Mouse (Mus musculus) bone marrow, adult 2 months (tissue): ENCODE measurements around the gene Kcnh5. TPM values are rescaled to one million over a fixed set of nuclear protein-coding genes. Genes with fewer than 3 reads are reported as not detected.

Experiments
- H3K27ac ChIP-seq: fragments of 200-500 bp; 2 replicates; pipeline ENCODE4 v1.5.1; 2012; ENCODE audit warnings: low read depth, mild to moderate bottlenecking, control low read depth, inconsistent platforms, low read length; ENCODE audit not compliant: control insufficient read depth, poor library complexity, insufficient read depth
- H3K4me1 ChIP-seq: fragments of 200-500 bp; 2 replicates; pipeline ENCODE4 v1.6.1; 2011; ENCODE audit warnings: low read length; ENCODE audit not compliant: control insufficient read depth, insufficient read depth
- H3K4me3 ChIP-seq: fragments of 200-500 bp; replicated peaks from 2 replicates; pipeline ENCODE3; 2011; ENCODE audit warnings: mild to moderate bottlenecking, low read depth, low read length, control low read depth; ENCODE audit not compliant: control insufficient read depth
- CTCF ChIP-seq: fragments of 200-500 bp; IDR thresholded peaks from 2 replicates; pipeline ENCODE4 v1.5.1; 2011; ENCODE audit warnings: low read length, control low read depth; ENCODE audit not compliant: control insufficient read depth, insufficient read depth
- POLR2A ChIP-seq: fragments of 200-500 bp; IDR thresholded peaks from 2 replicates; pipeline ENCODE4 v1.6.1; 2011; ENCODE audit warnings: low read depth, mild to moderate bottlenecking, control low read depth, low read length, borderline replicate concordance; ENCODE audit not compliant: control insufficient read depth
- WGBS: fragments of 180-500 bp; shearing (Covaris S2); methylation state at CpG from one replicate; pipeline ENCODE4 v1.1.7; 2018; 5-methylcytosine and 5-hydroxymethylcytosine counted together
- polyA plus RNA-seq: library from polyadenylated mRNA; stranded (reverse); fragments of >200 nt; gene quantifications from 2 replicates; pipeline ENCODE4 v1.2.4, GENCODE M21; 2011; ENCODE audit warnings: low replicate concordance; ENCODE audit not compliant: missing spikeins, insufficient read depth, insufficient read length

Kcnh5 gene
- polyA plus RNA-seq, 1 experiment: not detected

DNA sequence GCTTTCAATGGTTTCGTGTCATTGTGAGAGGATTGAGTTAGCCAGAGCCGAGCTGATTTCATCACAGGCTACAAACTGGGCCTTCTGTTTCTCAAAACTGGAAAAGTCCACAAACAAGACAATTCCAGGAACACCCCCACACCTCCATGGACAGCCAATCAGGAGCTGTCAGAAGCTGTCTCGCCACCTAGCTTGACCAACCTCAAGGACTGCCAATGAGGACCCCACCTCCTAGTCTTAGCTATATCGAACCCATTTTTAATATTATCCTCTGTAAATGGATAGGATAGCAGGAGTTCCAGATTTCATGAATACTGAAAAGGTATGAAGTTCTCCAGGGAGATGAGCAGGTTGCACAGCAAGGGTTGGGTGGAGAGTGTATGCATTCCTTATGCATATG lies 278.1 kb downstream of the Kcnh5 start:
- 68% methylated on average over 4 of the region's 4 CpGs for WGBS
- Histone ChIP-seq H3K27ac (no peak overlapping the region), H3K4me1 (peaks cover 1% of the 10 kb centered on the region; the same call in 1 of the 2 replicates), H3K4me3 (no peak overlapping the region)
- TF ChIP-seq POLR2A (no peak), CTCF (no peak)

DNA sequence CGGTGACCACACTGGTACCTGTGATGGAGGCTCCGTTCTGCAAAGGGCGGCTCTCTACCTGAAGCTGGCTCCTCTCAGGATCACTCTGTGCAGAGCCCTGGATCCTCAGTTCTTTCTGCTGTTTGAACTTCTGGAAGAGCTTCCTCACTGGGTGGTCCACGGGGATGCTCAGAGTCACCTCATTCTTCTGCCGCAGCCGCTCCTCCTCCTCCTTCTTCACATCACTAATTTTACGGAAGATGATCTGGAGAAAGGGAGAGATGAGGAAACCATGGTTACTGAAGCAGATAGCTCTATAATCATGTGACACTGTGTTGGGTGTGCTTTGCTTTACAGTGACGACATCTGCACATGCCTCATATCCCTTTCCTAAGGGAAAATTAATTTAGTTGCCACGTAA lies 278.9 kb downstream of the Kcnh5 start:
- no peak overlapping the region for H3K4me3 ChIP-seq
- peaks cover 1% of the 10 kb centered on the region; the same call in 1 of the 2 replicates for H3K4me1 ChIP-seq
- WGBS: 89% methylated on average over 9 of the region's 9 CpGs
- H3K27ac ChIP-seq: no peak overlapping the region
- TF ChIP-seq CTCF (no peak), POLR2A (no peak)

DNA sequence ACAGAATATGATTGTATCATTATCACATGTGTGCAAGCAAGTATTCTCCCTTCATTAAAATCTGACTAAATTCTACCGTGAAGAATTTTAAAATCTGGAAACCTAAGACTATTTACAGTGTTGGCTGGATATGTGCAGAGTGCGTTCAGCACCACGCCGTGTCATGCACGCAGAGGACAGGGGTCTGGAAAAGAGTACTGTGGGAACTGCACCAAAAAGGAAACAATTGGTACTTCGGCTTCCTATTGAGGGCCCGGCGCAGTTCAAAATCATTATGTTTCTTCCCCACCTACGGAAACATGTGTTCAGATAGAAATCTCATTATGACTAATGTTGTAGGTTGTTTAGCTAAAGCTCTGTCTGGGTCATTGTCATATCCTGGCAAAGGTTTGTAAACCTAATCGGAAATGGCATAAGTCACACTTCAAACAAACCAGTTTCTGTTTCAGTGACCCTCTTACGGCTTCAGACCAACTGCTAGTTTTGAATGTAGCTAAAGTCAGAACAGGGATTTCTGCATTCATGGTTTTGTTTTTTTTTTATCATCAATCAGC lies 282.2 kb downstream of the Kcnh5 start:
- Histone ChIP-seq H3K27ac (no peak overlapping the region), H3K4me1 (no peaks in the 10 kb centered on the region), H3K4me3 (no peak overlapping the region)
- no peak for TF ChIP-seq CTCF
- TF ChIP-seq POLR2A: no peak
- WGBS: 2% methylated on average over 11 of the region's 11 CpGs

DNA sequence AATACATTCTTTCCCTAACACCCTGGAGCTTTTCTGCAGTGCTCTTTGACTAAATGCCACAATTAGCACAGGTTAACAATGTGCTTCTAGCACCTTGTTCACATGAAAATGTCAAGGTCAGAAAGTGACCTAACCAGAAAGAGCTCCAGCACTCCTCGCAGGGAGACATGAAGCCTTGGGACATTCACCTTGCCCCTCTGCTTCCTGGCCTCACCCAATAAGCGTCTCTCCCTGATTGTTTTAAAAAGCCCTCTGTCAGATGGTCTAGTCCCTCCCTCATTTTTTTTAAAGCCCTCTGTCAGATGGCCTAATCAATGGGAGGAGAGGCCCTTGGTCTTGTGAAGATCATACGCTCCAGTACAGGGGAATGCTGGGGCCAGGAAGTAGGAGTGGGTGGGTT lies 287.7 kb downstream of the Kcnh5 start:
- 78% methylated on average over 3 of the region's 3 CpGs for WGBS
- H3K4me3 ChIP-seq: no peak overlapping the region
- TF ChIP-seq CTCF (no peak), POLR2A (no peak)
- H3K4me1 ChIP-seq: no peaks in the 10 kb centered on the region; the same call in 1 of the 2 replicates
- no peak overlapping the region for H3K27ac ChIP-seq

DNA sequence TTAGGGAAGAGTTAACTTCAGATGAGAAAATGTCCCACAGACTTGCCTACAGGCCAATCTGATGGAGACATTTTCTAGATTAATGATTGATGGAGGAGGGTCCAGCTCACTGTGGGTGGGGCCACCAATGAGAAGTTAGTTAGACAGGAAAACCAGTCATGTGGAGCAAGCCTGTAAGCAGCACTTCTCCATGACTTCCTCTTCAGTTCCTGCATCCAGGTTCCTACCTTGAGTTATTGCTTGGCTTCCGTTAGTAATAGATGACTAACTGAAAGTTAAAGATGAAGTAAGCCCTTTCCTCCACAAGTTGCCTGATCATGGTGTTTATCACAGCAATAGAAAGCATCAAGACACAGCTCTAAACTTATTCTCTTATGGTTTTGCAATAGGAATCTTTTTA lies 290.1 kb downstream of the Kcnh5 start:
- H3K4me3 ChIP-seq: no peak overlapping the region
- no peaks in the 10 kb centered on the region; the same call in 1 of the 2 replicates for H3K4me1 ChIP-seq
- no peak for TF ChIP-seq CTCF
- TF ChIP-seq POLR2A: no peak
- 32% methylated on average over 1 of the region's 1 CpGs for WGBS
- H3K27ac ChIP-seq: no peak overlapping the region

DNA sequence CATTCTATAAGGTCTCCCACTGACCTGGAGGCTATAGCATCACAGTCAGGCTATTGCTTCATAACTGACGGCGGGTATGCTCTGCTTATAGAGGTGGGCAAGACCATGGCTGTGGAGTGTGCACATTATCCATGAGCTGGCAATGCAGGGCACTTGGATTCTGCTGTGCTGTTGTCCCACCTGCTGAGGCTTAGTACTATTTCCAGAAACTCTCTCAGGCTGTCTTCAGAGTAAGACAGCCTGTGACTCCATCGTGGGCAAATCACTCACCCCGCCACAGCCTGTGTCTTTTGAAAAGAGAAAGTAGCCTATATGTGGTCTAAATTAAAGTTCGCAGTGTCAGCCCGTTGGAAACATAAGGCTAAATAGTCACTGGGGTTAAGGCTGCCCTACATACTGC lies 295.8 kb downstream of the Kcnh5 start:
- 78% methylated on average over 6 of the region's 6 CpGs for WGBS
- no peak for TF ChIP-seq POLR2A
- no peak for TF ChIP-seq CTCF
- H3K4me1 ChIP-seq: no peaks in the 10 kb centered on the region
- H3K27ac ChIP-seq: no peak overlapping the region
- no peak overlapping the region for H3K4me3 ChIP-seq

DNA sequence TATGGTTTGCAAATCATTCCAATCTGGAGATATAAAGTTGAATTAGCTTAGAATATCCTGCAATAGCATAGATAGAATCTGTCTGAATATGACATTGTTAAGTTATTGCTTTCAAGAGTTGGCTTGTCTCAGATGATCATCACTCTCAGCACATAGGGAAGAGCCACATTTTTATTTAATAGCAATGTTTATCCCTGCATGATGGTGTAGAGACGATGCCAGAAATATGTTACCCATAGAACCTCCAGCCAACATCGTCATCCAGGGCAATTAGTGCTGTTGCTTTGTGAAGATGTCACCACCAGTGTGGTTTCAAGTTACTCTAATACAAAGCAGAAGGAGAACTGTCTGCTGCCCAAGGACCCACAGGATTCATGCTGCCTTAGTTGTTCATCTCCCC lies 321.5 kb downstream of the Kcnh5 start:
- TF ChIP-seq CTCF (no peak), POLR2A (no peak)
- Histone ChIP-seq H3K4me3 (no peak overlapping the region), H3K27ac (no peak overlapping the region), H3K4me1 (no peaks in the 10 kb centered on the region)
- WGBS: 78% methylated on average over 2 of the region's 2 CpGs

DNA sequence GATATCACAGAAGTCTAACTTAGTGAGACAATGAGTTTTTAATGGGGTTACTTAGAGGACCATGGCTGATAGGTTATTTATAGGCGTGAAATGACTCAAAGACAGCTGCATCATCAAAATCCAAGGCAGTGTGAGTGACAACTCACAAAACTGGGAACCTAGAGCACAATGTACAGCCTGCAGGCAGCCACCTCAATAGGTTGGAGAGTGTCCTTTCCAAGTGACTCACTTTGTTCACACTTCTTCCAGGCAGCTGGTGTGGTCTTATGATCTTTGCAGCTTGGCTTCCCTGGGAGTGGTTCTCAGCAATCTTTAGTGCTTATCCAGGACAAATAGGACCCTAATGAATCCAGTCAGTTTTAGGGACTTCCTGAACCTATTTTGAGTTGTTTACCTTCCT lies 322.9 kb downstream of the Kcnh5 start:
- H3K4me3 ChIP-seq: no peak overlapping the region
- no peak overlapping the region for H3K27ac ChIP-seq
- 79% methylated on average over 1 of the region's 1 CpGs for WGBS
- H3K4me1 ChIP-seq: no peaks in the 10 kb centered on the region
- TF ChIP-seq CTCF (no peak), POLR2A (no peak)

DNA sequence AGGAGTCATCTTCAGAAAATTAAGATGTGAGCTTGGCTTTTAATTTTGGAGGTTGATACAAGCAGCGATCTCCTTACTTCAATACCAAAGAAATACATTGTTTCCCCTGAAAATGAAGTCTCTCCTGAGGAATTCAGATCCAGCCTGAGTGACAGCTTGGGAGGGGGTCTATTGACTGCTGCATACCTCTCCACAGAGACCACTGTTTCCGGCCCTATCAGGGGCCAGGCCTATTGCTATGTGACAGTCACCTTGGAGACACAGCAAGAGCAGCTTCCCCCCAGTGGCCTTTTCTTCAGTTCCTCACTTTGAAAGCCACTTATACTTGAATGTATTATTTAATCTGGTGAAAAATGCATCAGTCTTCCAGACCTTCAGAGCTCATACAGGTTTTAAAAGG lies 326.8 kb downstream of the Kcnh5 start:
- H3K27ac ChIP-seq: no peak overlapping the region
- no peak for TF ChIP-seq CTCF
- TF ChIP-seq POLR2A: no peak
- WGBS: 67% methylated on average over 2 of the region's 2 CpGs
- no peaks in the 10 kb centered on the region for H3K4me1 ChIP-seq
- H3K4me3 ChIP-seq: no peak overlapping the region
